Mouse (Mus musculus) lung, postnatal 14 days (tissue): Measurements from ENCODE around the gene Capn8.

Experiments
- DNase-seq: peaks from one replicate; pipeline ENCODE4 v3.0.0; 2021

The Capn8 gene

DNA sequence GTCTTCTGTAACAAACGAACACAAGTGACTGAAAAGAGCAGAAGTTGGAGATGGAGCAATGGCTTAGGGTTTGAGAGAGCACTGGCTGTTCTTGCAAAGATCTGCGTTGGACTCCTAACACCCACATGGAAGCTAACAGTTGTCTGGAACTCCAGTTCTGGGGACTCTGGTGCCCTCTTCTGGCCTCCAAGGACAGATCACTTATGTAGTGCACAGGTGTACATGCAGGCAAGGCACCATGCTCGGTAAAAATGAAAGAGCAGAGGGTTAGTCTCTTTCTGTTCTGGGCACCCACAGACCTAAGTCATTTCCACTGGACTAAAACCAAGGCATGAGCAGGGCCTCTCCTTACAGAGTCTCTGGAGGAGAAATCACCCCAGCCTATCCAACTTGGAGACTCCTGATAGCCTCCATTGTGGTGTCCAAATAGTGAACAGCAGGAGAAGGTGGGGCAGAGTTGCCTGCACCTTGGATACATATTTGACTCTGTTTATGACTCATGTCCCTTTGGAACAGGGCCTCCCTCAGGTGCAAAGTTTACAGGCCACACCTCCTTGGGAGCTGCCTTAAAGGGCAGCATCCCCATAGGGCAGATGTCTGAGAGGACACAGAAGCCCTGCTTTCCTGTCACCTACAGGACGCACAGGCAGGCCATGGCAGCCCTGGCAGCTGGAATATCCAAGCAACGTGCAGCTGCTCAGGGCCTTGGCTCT lies at the start of gene Capn8:
Gene Capn8 (plus strand): TSS at position 600 of the 713 bp plus-strand sequence.
- peak; percentile 39 for DNase-seq

DNA sequence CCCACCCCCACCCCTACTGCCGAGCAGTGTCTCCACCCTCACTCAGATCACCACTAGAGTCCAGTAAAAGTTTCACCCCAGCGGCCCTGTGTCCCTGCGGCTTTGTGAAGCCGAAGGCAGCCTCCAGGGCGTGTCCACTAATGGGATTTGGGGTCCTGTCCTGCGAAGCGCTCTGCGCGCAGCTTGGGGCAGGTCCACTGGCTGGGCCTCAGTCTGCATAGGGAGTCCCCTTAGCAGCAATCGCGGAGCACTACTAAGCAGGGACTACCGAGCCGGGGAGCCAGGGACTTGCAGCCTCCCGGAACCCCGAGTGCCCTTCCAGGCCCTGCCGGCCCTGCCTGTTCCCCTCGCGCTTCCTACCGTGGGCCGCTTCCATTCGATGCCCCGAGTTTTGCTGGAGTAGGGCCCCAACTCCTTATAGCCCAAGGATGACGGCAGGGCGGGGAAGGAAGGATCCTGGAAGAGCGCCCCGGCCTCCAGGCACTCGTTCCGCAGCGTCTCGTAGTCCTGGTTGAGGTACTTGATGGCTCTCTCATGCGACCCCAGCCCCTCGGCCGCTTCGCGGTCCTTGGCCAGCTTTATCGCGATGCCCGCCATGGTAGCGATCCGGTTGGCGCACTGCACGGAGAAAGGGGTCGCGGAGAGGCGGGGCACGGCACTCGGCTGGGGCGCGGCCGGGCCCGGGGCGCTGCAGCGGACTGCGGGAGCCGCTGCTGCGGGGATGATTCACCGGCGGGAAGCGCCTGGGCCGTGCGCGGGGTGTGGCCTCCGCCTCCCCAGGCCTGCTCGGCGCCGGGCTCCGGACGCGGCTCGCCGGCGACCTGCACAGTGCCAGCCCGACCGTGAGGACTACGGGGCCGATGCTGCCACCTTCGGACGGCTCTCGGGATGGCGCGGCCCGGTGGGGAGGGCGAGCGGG lies 47.8 kb upstream of the Capn8 start, which contains the start of gene Capn2:
Gene Capn2 (minus strand): TSS at position 851 of the 919 bp plus-strand sequence.
- peak; percentile 91 for DNase-seq

DNA sequence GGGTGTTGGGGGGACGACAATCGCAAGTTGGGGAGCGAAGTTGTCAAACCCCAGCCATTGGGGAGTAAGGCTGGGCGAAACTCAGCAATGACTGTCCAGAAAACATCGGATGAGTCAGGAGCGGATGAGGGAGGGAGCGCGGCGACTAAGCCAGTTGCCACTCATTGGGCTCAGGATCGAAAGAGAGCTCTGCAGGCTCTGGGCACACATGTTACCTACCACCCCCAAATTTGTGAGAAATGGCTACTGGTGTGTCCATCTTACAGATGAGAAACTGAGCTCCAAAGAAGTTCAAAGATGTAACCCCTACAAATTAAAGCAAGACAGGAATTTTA lies 47.2 kb upstream of the Capn8 start:
- no peak for DNase-seq

DNA sequence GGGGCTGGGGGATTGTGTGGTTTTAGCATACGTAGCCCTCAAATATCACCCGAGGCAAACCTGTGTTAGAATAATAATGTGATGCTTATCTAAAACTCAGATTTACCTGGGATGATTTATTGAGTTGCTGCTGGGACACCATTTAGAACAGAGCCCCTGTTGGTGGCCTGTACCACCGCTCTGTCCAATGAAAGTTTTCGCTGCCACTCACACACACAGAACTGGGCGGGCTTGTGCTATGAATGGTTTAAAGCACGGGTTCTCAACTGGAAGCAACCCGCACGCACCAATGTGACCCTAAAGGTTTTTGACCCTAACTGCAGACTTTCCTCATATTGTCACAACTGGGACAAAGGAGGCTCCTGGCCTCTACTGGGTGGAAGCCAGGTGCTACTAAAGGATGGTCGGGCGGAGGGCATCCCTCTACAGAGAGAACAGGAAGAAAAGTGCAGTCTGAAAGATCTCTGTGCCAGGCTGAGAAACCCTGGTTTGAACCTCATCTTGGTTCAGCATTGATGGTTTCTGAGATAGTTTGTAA lies 46.6 kb upstream of the Capn8 start:
- no peak for DNase-seq

DNA sequence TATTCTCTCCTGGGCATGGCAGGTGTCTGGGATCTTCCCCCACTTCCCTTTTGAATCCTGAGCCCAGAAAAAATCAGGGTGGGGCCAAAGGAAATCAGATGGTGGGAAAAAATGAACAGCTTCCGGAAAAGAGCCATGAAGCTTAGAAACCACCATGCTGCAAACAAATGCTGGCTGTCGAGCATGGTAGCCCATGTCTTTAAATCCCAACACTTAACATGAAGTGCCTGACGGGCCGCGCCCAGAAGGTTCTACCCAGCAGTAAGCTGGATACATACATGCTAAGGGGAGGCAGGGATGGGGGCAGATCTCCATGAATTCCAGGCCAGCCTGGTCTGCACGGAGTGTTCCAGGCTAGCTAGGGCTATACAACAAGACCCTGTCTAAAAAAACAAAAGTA lies 46.0 kb upstream of the Capn8 start:
- no peak for DNase-seq

DNA sequence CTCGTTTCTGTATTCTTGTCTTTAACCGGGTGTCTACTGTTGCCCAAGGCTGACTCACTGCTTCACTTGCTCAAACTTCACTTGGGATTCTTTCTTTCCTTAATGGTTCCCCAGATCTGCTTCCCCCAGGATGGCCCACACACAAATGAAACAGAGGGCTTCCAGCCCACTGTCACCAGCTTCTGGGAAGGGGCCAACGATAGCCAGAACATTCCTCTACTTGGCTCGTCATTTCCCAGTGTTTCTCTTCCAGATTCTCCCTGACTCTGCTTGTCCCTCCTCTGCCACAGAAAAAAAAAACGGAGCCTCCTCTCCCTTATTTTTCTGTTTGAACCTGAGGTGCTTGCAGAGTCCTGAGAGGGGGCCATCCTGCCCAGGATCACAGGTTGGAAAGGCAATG lies 45.5 kb upstream of the Capn8 start:
- no peak for DNase-seq

DNA sequence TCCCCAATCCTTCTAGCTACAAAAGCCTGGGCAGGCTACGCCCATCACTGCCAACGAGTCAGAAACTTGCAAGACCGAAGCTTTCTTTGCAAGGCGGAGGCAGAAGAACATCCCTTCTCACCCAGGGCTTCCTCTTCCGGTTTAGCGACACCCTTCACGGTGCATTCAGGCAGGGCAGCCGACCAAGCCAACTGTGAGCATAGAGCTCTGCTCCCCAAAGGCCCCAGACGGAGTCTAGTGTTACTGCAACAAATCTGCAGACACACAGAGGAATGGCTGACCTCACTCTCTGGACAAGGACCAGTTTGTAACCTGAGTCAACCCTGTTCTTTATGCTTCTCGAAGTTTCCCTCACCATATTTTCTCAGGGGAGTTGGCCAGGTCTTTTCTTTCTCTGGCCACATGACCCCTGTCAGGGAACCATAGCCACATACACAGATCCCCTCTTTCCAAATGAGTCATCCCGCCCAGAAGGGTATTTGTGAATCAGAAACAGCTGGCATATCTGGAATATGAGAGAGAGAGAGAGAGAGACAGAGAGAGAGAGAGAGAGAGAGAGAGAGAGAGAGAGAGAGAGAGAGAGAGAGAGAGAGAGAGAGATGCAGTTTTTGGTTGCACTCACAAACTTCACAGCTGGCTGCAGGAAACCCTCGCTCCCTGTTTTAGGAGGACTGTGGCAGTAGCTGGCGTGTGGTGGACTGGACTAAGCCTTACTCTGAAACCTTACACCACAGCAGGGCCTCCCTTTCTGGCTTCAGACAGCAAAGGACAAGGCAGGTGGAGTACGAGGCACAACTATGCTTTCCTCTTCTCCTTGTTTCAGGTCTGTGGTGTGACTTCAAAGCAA lies 44.5 kb upstream of the Capn8 start:
- DNase-seq: peak; percentile 64

DNA sequence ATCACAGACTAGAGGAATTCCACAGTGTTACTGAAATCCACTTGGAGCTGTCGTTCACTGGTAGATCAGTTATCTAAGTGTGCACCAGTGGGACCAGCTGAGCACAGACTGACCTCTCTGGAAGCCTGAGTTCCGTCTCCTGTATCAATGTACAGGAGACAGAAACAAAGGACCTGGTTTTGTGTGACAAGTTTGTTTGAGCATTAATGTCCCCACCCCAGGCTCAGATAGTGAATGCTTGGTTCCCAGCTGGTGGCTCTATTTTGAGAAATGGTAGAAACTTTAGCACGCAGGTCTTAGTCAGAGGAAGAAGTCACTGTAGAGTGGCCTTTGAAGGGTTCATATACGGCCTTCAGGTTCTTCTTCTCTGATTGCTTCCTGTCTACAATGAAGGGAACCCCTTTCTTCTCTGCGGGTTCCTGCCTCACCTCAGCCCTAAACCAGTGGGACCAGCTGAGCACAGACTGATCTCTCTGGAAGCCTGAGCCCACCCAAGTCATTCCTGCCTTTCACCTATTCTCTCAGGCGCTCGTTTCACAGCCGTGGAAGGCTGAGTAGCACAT lies 43.8 kb upstream of the Capn8 start:
- DNase-seq: no peak

DNA sequence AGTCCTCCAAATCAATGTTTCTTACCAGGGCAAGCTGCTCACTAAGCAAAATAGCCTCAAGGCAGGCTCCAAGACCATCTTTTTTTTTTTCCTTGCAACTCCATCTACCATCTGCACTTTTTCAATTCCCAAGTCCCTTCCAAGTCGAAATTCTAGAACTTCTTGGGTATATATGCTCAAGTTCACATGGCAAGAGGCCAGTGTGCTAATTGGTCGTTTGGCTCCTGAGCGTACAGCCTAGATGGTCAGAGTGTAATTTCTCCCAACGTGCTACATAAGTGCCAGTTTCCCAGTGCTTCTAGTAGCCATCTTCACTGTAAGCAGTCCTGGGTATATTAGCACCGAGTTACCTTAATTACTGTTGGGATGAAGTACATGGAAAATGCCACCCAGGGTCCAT lies 41.8 kb upstream of the Capn8 start:
- DNase-seq: no peak

DNA sequence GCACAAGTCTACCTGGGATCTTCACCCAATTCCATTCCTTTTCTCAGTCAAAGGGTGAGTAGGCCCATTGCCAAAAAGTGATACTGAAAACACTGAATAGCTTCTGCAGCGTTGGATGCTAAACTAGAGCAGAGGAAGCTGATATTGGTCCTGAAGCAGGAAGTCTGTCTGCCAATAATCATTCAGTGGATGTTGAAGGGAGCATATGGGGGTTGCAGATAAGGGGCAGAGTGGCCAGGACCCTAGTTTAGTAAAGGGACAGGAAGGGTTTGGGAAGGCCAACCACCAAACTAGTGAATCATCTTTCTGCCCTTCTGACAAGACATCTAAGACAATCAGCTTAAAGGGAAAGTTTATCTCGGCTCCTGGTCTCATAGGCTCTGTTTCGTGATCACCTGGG lies 41.1 kb upstream of the Capn8 start:
- DNase-seq: no peak

DNA sequence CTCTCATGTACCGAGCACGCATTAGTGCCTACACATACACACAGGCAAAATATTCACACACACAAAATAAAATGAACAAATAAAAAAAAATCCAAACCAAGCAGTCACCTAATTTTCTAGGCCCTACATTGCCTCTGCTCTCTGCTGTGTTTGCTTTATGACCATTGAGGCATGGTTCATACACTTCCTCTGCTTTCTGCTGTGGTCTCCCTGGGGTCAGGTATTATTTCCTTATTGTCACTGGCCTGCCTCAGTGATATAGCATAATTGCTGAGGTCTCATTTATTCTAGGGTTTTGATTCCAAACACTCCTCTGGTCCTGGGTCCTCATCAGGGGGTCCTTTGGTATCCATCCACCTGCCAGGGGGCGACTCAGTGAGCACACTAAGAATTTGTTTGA lies 39.2 kb upstream of the Capn8 start:
- DNase-seq: no peak

DNA sequence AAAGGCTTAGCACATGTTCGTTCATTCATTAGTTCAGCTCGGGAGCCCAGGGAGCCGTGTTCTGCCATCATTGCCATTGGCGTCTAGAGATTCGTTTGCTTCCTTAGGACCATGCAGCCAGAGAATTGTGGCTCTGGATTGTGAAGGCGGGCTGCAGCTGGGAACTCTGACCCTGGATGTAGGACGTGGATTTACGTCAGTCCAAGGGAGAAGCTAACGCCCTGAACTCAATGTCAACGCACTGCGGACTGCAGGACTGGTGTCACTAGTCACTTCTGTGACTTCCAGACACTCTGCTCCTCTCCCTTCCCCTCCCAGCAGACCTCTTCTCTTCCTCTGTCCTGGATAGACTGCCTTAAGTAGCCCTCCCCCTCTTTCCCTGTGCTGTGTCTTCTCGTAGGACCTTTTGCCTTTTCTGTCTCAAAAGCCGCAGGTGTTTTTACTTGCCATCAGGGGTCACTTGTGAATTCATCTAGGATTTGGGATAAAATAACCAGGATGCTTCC lies 37.5 kb upstream of the Capn8 start:
- no peak for DNase-seq

DNA sequence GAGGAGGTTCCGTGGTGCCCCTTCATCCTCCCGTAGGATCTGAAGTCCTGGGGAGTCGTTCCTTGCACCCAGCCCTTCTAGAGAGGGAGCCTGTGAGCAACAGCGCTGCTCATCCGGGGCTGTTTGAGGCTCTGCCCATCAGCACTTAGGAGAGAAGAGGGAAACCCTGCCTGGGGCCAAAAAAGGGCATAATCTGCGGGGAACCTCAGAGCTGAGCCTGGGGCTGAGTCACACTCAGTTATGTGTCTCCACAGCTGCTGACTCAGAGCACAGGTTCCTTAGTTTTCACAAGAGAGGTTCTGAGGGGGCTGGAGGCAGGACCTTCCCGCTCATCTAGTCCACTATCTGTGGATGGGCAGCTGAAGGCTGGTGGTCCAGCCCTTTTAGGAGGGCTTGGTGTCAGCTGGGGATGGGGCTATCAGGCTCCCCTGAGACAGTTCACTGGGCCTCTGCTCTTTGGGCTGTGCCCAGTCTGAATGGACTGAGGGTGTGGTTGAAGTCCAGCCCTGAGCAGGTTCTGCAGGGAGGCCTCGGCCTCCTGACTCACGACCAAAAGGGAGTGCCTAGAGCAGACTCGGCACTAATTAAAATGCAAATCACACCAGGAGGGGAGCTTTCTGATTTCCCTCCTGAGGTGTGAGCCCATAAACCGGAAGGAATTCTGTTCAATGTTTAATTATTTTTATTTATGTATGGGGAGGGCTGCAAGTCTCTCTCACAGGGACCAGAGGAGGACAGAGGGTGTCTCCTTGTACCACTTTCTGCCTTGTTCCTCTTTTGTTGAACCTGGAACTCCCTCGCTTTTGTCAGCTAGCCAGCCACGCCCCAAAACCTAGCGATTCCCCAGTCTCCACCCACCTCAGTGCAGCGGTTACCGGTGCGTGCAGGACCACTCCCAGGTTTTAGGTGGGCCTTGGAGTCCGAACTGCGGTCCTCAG lies 36.6 kb upstream of the Capn8 start:
- DNase-seq: no peak

DNA sequence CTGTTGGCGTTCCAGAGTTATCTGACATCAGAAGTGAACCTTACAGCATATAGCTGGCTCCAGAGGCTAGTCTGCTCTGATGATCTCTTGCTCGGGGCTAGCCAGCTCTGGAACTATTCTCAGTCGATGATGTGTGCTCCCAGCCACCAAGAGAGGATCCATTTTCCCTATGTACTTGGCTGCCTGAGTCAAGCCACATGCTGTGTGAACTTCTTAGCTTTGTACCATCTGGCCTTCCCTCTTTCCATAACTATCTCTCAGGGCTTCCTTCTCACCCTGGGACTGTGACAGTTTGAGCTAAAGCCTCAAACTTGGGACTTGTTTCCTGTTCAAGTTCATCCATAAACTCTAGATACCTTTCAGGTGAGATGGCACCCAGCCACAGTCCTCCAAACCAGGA lies 31.2 kb upstream of the Capn8 start:
- no peak for DNase-seq

DNA sequence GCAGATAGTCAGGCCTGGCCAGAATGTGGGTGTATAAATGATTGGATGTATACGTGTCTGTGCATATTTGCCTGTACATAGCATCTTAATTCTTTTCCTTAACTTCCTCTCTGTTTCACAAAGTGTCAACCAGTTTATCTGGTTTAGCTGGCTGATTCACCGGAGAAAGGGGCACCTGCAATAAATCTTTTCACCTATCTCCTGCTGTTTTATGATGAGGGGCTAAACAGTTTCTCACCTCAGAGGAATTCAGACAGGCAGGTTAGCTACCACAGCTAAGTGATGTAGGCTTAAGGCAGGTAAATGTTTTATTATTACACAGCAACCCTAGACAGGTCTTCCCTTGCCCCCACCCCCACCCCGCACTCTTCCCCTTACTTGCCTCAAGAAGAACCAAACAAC lies 29.7 kb upstream of the Capn8 start:
- no peak for DNase-seq

DNA sequence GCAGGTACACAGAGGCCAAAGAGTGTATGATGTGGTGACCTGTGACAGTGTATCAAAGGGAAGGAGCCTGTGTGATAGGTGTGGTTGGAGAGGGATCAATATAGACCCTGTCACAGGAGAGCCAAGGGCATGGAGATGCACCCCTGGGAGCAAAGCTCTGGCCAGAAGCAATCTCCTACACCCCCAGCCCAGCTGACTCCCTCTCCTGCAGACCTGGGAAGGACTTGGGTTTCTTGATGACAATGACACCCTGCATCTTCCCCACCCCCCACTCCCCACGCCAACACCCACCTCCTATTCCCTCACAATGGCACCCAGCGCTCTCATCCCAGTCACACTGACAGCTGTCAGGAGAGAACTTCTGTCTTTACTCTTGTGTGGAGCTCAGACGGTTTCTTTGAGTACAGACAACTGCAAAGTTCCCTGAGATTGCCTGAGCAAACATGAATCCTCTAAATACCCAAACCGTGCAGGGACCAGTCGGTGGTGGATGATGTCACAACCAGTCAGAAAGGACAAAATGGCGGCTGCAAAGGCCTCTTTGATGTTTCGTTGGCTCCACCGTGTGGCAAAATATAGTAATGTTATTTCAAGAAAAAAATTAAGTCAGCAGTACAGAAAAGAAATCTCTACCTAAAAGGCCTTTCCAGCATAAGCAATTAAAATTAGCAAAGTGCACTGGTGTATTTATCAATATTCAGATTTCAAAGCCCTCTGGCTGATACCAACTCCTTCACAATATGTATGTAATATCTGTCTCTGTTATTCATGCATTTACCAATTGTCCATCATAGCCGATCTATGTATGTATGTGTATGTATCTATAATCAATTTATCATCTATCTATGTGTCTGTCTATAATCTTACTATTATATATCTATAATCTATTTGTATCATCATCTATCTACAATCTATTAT lies 25.5 kb upstream of the Capn8 start:
- peak; percentile 82 for DNase-seq

DNA sequence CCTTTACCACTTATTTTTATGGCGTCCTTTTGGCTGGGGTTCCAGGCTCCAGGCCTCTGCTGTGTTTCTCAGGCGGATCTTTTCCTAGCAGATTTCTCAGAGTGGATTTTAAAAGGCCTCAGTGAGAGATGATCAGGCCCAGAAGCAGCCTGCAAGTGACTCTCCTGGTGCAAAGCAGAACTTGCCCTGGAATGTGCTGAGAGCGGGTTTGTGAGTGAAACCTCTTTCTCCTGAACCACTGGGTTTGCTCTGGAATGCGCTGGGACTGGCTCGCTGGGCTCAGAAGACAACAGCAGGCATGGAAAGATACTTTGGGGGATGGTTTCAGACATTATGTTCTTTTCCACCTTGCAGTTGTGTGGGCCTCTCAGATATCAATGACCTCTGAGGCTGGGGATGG lies 22.7 kb upstream of the Capn8 start:
- no peak for DNase-seq

DNA sequence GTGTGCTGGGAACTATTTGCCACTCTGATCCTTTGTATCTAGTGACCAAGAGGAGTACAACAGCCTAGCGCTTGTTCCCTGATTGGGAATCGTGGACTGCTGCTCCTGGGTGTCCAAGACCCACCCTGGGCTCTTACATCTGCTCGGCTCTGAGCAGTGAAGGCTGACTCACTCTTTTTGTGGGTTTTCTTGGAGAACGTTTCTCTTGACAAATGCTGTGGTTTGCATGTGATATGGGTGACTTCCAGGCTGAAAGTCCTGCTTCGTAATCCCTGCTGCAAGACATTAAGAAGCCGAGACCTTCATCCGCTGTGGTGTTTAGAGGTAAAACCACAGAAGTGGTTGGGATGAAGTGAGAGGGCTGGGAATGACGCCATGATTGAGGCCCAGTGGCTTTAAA lies 21.7 kb upstream of the Capn8 start:
- DNase-seq: no peak

DNA sequence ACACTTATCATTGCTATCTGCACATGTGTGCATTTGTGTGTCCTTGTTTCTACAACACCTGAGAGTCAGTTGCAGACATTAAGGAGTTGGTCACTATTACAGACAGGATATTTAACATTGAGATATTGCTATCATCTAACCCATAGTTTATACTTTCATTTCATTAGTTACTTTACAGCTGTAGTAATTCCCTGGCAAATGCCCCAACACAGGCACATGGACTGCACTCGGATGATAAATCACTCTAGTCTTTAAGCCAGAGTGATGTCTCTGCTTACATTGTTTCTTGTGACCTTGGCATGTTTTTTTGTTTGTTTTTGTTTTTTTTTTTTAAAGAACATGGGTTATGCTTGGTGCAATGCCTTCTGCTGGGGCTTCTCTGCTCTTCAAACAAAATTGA lies 20.9 kb upstream of the Capn8 start:
- no peak for DNase-seq

DNA sequence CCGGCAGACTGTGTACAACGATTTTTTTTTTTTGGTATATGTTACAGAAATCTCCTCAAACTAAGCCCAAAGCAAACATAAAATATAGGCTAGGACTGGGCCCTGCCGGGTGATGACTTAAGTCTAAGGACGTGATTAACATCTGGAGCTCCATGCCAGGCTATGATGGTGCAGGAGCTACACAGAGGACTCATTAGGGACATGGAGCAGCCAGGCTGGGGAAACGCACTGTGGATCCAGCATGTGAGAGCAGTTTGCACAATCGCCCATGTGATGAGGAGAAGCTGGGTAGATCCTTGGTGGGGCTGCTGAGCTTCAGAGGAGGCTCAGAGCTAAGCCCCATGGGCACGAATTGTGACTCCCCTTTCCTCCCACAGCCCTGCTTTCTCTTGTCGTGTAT lies 14.0 kb upstream of the Capn8 start:
- DNase-seq: no peak
